Mouse (Mus musculus) left cerebral cortex, postnatal 10 days (tissue): ENCODE data around the gene Thsd7b. TPM values are rescaled to one million over a fixed set of nuclear protein-coding genes. Genes with fewer than 3 reads are reported as not detected.
"Not testable (repeated sequence)": the region's sequence is repeated elsewhere in the genome, so short reads cannot be mapped to it uniquely, and the experiment has no call there.

Experiments used
- DNase-seq, 2 experiments: peaks; one replicate each; pipeline ENCODE4 v3.0.0; 2021 to 2022; ENCODE audit warnings: low spot score in 2 of 2, mixed read lengths in 1 of 2; ENCODE audit errors: extremely low spot score in 1 of 2
- intact Hi-C: fragments of 180-260 bp; cut with DNase I; formaldehyde crosslinking; loops from one replicate; pipeline ENCODE4 v1.15.1; 2025
- total RNA-seq, 2 experiments: library from RNA; stranded (reverse); gene quantifications; 2 replicates each; pipeline ENCODE4 v1.2.3; 2021

The Thsd7b gene
- total RNA-seq, 2 experiments from 2014 or later, result 14.8 to 18.0 TPM

DNA sequence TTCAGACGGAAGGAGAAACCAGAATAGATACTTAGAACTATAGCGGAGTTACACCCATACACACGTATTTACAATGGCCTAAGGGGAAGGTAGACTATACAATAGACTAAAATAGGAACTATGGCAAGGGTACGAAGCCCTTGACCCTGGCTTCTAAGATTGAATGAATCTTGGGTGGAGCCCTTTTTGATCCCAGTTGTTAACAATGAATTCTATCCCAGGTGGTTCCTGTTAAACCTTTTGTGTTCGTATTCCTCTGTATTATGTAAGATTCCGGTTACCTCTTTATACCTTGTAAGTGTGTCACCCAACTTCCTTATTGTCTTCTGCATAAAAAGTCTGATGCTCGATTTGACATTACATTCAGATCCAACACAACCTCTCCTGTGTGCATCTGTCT, 913.7 kb downstream of the Thsd7b start:
- DNase-seq, intact Hi-C loops: not testable (repeated sequence)

DNA sequence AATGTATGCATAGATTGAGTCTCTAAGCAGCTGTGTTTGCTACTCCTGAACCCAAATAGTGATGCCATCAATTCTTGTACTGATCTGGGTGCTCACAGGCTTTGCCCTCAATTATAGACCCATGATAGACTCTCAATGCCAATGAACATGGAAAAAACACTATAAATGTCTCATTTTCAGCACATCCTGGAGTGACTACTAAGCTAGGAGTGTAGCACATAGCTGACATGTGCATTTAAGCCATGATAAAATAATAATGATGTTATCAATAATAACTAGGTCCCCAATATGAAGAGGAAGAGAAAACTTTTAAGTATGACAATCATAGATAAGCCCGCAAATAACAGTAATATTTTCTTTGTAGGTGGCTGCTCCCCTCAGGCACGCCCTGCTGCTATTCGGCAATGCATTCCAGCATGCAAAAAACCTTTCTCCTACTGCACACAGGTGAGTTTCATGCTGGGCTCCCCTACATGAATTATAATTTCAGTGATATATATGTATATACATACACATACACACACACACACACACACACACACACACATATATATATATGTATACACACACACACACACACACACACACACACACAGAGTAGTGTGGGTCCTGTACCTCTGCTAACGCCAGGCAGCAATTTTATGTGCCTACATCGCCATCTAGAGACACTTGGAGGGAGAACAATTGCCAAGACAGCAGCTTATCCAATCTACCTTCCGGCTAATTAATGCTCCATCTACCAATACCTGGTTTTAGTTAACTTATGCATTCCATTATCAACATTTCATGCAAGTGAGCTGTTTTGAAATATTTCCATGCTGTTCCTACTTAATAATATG, 919.3 kb downstream of the Thsd7b start:
- DNase-seq, result peak; percentile 24 to 44
- intact Hi-C loops, result loop anchor here (5.0 kb wide), 1 partner anchor 1315 kb away; no protein-coding TSS in a partner anchor

DNA sequence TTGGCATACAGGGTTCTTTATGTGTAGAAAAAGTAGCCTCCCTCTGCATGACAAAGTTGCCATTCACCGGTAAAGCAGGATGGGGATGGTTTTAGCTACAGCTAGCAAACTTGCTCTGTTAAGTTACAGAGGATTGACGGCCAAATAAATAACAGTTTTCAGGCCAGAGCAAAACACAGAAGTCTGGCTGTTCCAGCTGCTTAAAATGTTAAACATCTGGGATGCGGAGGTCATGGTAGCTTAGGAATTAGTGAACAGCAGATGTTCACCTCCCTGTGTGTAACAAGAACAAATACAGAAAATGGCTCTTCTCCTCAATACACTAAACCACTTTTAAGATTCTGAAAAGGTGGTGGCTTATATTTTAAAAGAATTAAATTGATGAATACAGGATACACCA, 944.3 kb downstream of the Thsd7b start:
- intact Hi-C loops, result no loop called here
- no peak for DNase-seq

DNA sequence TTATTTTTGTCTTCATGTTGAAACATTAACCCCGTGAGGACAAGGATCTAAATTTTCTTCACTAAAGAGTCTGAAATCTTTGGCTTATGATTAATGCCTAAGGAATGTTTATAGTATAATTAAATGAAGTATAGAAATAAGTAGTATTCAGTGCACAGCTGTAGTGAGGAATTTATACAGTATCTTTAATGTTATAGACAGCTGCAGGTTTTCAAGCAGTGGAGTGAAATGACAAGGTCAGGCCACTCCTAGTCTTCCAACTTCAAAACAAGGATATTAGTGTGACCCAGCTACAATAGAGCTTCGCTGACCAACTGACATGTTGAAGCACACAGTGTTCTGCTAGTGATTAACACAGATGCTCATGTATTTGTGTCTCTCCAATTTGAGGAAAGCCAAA, 949.8 kb downstream of the Thsd7b start:
- intact Hi-C loops, result no loop called here
- DNase-seq, result no peak

DNA sequence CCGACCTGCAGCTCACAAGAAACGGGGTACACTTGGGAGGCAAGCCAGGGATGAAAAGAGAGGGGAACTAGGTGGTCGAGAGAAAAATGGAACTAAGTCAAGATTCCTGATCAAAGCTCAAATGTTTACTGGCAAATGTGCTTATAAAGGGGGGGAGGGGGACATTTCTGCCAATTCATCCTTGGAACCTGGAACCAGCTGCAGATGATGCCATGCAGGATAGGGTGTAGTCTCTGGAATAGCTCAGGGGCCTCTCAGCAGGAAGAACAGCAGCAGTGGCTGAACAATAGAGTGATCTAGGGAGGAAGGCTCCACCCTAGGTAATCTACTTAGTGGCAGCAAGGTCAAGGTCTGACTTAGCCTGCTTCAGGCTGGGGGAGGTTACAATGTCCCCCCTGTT, 972.5 kb downstream of the Thsd7b start:
- intact Hi-C loops, result no loop called here
- no peak for DNase-seq

DNA sequence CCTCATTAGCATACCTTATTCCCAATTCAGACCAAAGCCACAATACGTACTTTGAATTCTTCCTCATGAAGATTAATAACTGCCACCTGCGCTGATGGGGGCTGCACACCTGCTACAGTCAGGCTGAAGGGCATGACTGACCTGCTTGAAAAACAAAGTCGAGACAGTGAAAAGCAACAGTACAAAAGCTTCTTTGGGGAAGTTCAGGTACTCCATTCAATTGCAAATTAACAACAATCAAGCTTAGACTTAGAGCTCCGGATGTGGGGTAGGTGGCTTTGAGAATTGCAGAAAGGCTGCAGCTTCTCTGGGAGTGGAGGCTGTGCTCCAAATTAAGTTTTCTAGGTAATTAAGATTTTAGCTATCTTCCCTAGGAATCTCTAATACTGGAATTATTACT, 973.2 kb downstream of the Thsd7b start:
- intact Hi-C loops, result not testable (repeated sequence)

DNA sequence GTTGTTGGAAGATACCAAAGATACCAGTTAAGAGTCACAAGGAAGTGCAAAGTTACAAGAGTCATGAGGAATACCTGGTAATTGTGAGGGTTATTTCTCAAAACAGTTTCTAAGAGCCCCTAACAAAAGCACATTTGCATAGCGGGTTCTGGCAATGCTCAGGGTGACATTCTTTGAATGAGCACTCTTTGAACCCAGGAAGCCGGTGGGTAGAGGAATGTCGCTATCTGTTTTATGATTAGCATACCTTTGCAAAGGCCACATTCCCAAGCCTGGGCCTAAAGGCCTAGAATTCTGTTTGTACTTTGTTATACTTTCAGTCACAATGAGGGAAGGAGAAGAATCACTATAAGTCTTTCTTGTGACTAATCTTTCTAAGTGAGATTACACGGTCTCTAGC, 973.8 kb downstream of the Thsd7b start:
- DNase-seq, intact Hi-C loops: not testable (repeated sequence)

More for the DNA sequence above, 973.2 kb downstream of the Thsd7b start:
- not testable (repeated sequence) for DNase-seq

DNA sequence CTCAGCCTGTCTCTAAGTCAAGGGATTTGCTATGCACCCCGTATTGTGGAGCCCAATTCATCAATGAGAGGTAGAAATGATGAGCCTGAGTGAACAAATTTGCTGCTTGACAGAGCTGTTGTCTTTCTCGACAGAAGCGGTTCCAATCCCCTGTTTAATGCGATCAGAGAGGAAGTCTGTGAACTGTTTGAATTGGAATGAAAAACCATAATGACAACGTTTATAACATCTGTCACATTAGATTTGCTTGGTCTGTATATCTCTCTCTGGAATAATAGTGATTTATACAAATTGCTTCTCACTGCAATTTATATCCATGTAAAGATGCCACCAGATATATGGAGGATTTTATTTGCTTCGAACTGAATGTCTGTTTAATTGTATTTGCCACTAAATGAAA, 988.9 kb downstream of the Thsd7b start:
- intact Hi-C loops, result loop anchor here (10.0 kb wide), 1 partner anchor 1387 kb away; no protein-coding TSS in a partner anchor
- DNase-seq, result no peak
